Mouse (Mus musculus): ENCODE data around the gene Kcnk18.

Kcnk18 gene

DNA sequence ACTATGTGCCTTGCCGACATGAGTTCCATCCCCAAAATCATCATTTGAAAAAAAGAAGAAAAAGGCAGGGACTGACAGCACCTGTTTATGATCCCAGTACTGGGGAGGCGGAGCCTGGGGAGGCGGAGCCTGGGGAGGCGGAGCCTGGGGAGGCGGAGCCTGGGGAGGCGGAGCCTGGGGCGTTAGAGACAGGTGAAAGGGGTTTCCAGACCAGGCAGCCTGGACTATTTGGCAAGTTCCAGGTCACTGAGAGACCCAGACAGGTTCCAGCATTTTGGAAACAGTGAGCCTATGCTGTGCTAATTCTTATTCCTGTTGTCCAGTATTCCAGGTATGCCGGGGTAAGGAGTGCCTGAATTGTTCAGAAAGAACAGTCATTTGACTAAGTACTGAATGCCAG, at the start of gene Kcnk18:
Gene Kcnk18 (plus strand): TSS at position 224 of the 400 bp plus-strand sequence.
- DNase-seq (ENCODE audit: low spot score) = no peak

DNA sequence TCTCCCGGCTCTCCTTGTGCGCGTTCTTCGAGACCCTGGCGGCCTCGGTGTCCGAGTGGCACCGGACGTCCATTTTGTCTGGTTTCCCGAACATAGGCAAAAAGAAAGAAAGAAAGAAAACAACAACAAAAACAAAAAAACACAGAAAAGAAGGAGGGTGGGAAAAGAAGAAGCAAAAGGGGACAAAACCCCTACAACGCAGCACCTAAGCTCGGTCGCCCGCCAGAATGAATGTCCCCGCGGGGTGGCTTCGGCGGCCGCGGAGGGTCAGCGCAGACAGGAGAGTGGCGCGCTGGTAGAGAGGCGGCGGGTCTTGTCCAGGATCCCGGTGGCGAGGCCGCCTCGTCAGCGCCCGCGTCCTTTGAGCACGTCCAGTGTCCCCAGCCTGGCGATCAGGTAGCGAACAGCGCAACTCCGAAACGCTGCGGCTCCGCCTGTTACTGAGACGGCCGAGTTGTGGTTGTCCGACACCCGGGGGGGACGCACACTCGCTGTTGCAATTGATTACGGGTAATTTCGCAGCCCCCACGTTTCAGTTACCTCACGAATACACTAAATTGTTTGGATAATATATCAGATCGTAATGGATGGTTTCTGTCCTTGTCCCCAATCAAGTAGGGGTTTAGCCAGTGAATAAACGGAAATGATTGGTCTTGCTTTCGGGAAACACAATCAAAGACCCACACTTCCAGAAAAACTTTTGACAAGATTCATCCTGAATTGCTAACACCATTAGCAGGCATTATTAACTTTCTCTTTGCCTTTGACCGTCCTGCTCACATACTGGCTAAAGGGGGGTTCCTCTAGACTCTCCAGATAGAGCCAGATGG, 48.9 kb upstream of the Kcnk18 start, which contains the start of gene Vax1:
Gene Vax1 (minus strand): TSS at position 121 of the 830 bp plus-strand sequence.
- DNase-seq (ENCODE audit: low spot score) = no peak

DNA sequence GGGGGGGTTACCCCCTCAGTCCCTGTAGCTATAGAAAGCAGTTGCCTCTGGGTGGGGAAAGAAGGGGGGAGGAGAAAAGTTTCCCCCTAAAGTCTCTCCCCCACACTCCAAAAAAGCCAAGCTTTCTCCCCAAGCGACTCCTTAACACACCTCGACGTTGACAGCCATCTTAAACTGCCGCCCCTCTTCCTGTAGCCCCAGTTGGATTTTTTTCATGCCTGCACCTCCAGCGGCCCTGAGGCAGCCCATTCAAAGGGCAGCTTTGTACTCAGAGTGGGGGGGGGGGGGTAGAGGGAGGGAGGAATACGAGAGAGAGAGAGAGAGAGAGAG, 48.3 kb upstream of the Kcnk18 start:
- no peak for DNase-seq (ENCODE audit: low spot score)

DNA sequence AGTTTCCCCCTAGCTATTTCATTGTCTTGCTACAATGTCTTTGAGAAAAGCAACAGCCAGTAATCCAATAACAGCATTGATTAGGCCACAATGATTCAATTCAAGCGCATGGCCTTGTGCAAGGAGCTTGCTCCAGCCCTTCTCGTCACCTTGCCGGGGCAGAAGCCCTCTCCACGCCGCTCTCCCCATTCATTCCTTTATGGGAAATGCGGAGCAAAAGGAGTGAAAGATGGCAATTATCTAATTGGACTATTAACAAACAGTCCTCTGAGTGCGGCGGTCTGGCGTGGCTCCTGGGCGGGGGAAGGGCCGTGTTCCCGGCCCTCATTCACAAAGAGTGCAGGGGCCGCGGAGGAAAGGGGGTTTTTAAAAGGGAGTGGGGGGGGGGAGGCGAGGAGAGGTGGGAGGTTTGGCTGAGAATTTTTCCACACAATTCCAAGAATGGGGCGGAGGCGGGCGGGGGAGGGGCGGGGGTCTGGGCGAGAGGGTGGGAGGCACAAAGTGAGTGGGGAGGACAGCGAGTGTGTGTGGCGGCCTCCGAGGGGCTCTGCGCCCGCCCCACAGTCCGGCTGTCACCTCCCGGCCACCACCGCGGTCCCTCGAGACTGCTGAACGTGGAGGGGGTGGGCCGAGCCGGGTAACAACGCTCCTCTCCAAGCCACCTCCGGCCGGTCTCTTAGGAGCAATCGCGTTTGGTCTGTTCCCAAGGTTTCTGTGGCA, 47.7 kb upstream of the Kcnk18 start:
- no peak for DNase-seq (ENCODE audit: low spot score)

DNA sequence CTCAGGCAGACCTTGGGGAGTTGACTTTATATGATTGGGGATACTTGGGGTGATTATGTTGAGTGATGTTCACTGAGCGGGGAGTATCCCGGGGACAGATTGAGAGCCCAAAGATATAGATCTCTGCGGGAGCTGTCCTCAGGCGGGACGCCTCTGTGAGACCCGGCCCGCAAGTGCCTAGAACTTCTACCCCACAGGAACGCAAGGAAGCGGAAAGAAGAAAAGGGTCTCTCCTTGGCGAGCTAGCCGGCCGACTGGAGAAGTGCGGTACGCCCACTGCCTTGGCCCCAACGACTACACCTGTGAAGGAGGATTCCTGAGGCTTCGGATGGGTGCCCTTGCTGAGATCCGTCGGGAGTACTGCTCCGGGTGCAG, 47.2 kb upstream of the Kcnk18 start:
- DNase-seq (ENCODE audit: low spot score) = no peak

DNA sequence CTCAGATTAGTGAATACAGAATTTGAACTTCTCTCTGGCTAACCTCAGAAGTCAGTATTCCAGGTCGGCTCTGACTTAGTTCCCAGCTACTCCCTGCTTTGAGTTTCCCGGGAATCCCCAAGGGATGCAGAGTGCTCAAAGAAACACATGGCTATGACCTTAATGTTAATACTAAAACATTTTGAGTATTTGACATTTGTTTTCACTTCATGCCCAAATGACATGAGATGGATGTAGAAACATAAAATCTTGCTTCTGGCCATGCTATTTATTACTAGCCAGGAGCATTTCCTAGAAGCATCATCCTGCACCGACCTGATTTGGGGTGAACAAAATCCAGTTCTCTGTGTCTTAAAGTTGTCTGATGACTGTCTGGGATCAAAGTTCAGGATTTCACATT, 46.2 kb upstream of the Kcnk18 start:
- no peak for DNase-seq (ENCODE audit: low spot score)

DNA sequence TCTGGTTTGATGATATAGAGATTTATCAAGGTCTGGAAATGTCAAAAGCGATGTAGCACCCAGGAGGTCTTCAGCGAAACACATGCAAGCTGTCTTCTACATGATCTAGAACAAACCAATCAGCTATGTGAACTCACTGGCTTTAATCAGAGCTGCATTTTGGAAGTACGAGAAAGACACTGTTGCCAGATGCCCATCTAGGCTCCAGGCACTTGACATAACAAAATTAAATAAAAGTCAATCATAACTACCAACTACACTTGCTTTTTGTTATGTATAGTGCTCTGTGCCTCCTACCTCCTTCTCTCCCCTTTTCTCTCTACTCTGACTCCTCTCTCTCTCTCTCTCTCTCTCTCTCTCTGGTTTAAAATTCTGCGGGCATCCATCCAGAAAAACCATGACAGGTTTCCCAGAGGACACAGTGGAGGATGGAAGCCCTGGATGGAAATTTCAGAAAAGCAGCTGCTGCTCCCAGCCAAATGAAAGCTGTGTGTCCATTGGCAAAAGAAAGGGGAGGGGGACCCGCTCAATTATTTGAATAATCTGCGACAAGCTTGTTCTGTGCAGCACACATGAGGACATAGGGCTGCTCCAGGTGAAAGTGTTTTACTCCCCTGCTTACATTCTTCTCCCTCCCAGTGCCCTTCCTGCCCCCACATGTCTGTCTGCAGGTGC, 45.5 kb upstream of the Kcnk18 start:
- no peak for DNase-seq (ENCODE audit: low spot score)

DNA sequence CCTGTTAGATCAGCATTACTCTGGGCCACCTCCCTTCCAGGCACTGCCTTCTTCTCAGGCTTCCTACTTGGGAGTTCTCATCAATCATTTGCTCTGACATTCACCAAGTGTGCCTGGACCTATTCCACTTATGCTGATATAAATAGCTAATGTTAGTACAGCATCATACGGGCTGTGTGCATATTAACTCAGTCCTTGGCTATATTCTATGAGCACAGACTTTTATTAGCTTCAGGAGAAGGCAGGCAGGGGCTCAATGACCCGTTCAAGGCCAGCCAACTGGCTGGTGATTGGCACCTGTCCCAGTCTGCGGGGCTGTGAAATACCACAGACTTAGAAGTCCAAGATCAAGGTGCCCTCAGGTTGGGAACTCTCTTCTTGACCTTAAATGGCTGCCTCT, 35.0 kb upstream of the Kcnk18 start:
- DNase-seq (ENCODE audit: low spot score) = no peak

DNA sequence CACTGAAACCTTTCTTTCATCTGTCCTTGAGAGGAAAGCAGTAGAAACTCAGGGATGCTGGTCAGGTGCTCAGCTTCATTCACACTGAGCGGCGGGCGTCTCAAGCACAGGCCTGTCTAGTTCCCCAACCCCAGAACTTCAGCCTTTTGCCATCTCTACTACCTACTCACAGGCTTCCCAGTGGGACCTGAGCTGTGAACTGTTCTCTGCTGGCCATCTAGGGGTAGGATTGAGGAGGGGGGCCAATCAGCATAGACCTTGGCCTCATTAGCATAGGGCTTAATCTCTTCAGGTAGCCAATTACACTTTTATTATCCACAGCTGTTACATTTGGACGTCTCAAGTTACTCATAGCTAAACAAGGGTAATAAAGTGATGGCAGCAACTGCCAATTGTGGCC, 30.0 kb upstream of the Kcnk18 start:
- DNase-seq (ENCODE audit: low spot score) = no peak

DNA sequence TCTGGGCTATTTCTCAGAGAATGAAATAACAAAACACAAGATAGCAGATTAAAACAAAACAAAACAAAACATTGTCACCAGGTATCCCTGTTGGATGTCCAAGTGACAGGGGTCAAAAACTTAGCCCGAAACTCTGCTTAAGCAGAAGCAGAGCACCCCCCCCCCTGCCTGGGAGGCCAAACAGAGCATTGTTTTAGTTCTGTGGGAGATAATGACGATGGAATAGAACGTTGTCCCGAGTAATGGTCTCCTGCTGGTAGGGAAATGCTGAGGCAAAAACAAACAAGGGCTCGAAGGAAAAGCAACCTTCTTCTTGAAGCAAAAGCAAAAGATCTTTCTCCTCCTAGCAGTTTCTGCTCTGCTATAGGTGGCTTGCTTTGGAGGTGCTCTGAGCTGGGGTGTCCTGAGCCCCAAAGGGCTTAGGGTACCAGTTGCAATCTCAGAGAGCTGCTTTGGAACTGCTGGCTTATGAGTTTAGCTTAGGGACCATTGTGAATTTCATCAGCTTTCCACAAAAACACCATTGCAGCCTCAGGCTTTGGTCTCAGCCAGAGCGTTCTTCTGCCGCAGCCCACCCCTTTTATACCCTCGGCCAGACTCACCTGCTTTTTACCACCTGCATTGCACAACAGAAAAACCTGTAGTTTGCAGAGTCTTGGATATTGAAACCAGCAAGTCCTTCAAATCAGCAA, 28.4 kb upstream of the Kcnk18 start:
- DNase-seq (ENCODE audit: low spot score) = no peak

DNA sequence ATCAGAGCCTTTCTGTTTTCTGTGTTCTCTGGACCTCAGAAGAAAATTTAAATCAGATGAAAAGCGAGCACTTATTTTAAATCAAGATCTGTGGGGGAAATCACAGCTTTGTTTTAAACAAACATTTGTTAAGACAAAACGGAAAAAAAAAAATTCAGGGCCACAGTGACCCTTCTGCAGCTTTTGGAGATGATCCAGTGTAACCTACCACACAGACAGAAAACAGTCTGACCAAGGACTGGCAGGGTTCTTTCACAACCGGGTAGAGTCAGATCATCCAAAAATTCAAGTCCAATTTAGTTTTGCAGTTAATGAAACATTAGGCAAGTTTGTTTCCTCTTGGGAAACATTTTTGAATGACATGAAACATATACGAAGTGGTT, 27.9 kb upstream of the Kcnk18 start:
- no peak for DNase-seq (ENCODE audit: low spot score)

DNA sequence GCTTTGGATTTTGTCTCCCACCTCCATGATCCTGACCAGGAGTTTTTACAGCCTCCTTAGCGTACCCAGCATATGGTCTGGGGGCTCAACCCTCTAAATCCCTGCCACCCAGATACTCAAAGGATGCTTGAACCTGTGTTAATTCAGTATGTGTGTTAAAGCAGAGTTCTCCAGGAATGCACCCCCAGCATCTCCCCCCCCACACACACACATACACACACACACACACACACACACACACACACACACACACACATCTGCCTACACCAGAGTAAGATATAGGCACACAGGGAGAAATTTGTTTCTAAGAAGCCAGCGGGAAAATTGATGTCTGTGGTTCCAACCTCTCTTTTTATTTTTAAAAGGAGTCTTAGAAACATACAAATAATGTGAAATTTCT, 26.5 kb upstream of the Kcnk18 start:
- no peak for DNase-seq (ENCODE audit: low spot score)

DNA sequence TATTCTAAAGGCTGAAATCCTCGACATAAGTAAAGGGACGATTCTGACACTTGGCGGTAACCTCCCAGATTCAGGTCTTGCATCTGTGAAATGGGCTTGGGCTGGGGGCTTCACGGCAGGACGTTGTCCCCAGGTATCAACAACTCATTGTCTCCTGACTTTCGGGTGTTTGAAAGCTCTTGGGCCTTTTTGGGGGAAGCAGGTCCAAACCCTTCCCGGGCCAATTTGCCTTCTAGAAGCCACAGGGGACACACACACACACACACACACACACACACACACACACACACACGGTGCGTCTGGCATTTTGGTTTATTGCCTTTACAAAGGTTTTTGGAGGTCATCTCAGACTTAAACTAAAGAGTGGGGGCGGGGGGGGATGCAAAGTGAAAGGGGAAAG, 25.6 kb upstream of the Kcnk18 start:
- no peak for DNase-seq (ENCODE audit: low spot score)

DNA sequence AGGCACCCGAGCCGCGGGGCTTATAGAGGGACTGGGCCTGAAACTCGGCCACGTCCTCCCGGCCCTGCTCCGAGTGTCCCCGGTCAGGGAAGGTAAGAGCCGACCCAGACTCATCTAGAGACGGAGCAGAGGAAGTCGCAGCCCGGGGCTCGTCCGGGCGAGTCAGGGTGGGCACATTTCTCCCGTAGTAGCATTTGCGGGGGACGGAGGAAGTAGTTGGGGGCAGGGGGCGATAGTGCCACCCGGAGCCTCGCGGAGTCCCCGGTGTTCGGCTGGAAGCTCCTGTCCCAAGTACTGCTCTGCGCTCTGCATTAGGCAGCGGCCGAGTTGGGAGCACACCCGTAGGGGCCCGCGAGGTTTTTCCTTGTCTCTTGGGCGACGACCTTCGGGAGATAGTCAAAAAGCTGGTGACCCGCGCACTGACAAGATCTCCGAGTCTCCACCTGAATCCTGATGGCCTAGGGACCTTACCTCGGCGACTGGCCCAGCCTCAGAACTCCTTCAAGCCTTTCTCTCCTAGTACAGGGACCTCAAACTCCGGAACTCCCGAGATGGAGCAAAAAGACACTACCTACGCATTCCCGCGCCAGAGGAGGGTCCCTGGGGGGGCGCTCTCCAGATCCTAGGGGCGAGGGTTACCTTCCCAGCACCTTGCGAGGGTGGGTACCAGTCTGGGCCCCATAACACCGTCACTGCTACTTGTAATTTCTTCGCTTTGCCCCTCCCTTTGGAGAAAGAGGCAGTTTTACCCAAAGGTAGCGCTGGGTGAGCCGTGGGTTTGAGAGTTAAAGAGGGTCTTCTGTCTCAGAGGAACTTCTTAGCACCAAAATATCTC, 24.8 kb upstream of the Kcnk18 start:
- DNase-seq (ENCODE audit: low spot score) = no peak

DNA sequence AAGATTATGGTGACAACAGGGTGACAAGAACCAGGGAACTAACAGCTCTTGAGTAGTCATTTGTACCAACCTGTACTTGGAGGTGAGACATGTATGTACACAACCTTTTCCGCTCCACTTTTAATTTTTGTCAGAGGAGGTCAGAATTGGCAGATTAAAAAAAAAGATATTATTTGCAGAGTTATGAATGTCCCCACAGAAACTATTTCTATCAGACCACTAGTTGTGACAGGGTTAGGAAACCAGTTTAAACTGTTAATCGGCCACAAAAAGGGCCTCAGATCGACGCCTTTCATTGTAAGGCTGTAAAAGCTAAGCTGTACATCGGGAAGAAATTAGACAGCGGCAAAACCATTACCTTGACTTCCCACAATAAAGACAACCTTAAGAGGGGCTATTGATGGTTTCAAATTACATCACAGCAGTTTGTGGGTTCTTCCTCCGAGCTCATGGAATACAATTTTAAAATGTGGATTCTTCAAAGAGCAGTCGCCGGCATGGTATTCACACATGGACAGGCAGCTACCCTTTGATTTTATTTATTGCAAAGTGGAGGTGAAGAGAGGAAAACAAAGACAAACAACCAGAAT, 23.7 kb upstream of the Kcnk18 start:
- DNase-seq (ENCODE audit: low spot score) = no peak

DNA sequence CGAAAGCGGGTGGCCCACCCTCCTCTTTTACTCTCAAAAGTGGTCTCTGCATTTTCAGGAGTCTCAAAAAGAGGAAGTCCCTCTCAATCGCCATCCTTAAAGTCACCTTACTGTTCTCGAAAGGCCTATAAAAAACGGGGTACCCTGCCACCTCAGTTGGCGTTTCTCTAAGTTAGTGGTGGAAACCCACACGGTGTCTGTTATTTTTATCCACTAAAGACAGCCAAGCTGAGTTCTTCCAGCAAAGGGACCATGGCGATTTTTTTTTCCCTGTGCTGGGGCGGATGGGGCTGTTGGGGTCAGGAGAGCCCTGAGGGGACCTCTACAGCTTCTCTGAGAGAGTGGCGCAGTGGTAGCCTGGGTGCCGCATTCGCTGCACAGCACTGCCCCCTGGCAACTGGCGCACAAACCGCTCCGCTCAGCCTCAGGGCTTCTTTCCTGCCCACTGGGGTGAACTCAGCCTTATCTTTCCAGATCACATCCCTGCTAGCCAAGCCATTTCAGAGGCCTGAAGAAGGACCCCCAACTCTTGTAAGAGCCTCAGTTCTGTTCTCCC, 22.8 kb upstream of the Kcnk18 start:
- peak; percentile 40 for DNase-seq (ENCODE audit: low spot score)

DNA sequence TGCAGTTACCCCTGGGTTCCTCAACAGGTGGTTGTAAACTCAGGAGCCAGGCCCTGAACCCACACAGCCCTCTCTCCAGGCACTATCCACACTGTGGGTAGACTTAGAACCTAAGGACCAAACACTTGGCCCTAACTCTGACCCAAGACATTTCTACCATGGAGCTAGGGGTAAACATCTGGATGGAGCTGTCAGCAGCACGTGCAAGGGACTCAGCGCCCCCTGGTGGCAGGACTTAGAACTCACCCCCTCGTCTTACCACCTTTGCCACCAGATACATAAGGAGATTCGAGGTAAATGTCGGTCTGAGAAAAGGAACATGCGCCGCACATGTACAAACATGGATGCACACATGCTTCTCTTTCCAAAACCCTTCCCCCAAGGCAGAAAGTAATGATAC, 20.9 kb upstream of the Kcnk18 start:
- peak; percentile 61 for DNase-seq (ENCODE audit: low spot score)

DNA sequence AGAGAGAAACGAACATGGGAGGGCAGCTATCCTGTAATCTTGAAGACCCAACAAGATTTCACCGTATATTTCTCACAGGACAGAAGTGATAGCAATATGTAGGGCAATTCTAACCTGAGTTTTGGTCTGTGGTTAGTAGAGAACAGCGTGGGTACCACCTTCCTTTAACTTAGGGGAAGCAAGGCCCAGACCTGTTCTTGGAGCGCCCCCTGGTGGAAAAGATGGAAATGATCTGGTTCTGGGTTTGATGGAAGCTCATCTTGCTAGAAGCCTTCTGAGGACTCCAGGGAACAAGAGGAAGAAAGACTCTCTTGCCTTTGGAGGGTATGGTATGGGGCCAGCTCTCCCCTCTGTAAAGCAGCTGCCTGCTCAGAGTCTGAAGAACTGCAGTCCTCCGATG, 10.5 kb upstream of the Kcnk18 start:
- DNase-seq (ENCODE audit: low spot score) = peak; percentile 66

DNA sequence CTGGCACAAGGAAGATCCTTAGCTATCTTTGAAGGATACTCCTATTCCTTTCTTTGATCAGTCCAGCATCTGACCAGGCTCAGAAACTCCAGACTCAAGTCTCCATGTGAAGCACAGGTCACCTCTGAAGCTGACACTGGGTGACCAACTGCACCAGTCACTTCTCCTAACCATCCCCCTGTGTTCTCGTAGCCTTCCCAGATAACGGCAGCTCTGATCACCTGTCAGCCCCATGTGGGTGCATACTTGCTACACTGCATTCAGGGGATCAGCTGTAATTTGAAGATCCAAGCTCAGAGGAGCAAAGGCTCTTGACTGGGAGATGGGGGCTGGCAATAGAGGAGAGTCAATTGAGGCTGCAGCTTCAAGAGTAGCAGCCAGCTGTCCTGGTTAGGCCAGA, 10.0 kb upstream of the Kcnk18 start:
- DNase-seq (ENCODE audit: low spot score) = no peak

DNA sequence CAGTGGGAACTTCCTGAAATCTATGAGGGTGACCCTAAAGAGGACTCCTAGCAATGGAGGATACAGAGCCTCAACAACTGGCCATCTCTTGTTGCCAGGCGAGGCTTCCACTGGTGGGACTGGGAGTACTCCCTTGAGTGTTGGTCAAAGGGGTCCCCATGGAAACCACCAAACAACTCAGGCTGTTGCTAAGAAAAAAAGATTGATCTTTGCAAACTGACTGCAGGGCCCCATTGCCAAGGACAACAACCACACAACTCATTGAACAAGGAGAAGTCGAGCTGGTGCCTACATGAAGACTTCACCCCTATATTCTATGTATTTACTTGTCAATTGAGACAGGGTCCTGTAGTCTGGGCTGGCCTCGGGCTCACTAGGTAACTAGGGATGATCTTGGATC, 2.1 kb upstream of the Kcnk18 start:
- no peak for DNase-seq (ENCODE audit: low spot score)

DNA sequence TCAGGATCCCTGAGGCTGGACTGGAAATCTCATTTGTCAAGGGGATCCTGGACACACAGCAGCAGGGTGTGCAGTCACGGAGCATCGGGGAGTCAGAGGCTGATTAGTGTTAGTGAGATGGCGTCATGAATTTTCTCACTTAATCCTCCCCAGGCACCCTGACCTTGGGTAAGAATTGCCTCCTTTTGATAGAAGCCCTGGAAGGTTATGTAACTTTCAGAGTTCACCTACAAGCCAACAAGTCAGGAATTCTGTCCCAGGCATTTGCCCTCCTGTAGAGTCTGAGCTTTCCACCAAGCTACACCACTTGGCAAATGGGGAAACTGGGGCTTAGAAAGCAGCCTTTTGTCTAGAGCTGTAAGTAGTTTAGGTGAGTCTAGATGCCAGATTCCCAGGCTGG, 2.1 kb downstream of the Kcnk18 start:
- no peak for DNase-seq (ENCODE audit: low spot score)

Data from ovary, postnatal 14 days (tissue).